19 mouse cellular contexts compared by ENCODE assay signal in genomic region chr1:34268520-34268919, GRCm38 (mm10).
DNase-seq lines count a peak whose midpoint lies in the region; ATAC-seq and TF ChIP-seq lines count a peak whose summit lies in the region.
"Had no signal": no experiment of that assay in that cellular context is flagged by ENCODE, and none has a peak within 500 bp of the region (broad histone marks: within the 10 kb centered on the region; RNA-seq: fewer than 3 reads in every experiment).

No protein-coding gene starts in this region.

- H3K9me3 ChIP-seq in lung, embryonic 16.5 days (ENCODE audit: control insufficient read depth, low read length): no peaks in the 10 kb centered on the region
- H3K9me3 ChIP-seq: embryonic facial prominence, embryonic 15.5 days; midbrain, embryonic 10.5 days; stomach, embryonic 15.5 days had no signal

- TF ChIP-seq CTCF in kidney, adult 2 months (conservative IDR thresholded peaks at IDR 0.05; ENCODE audit: insufficient read depth, insufficient read length, low read depth, low read length): no peak

- TF ChIP-seq POLR2A in kidney, adult 2 months (IDR thresholded peaks at IDR 0.05; ENCODE audit: low read depth, low read length): no peak

- H3K4me2 ChIP-seq in lung, embryonic 16.5 days (ENCODE audit: low read depth, low read length): no peak overlapping the region
- H3K4me2 ChIP-seq: embryonic facial prominence, embryonic 15.5 days; stomach, embryonic 15.5 days had no signal

- peaks cover 13% of the 10 kb centered on the region for H3K36me3 ChIP-seq in kidney, adult 2 months (ENCODE audit: control insufficient read depth, insufficient read depth, low read length)
- peaks cover 7% of the 10 kb centered on the region for H3K36me3 ChIP-seq in lung, embryonic 16.5 days (ENCODE audit: control insufficient read depth, insufficient read depth, low read length)

- peak; percentile 46 for DNase-seq in urinary bladder, postnatal 14 days (ENCODE audit: low spot score)
- no peak for DNase-seq in urinary bladder, postnatal 25 days (ENCODE audit: low spot score)
- DNase-seq in kidney, adult 2 months: peak; percentile 60
- DNase-seq in thymus, postnatal 4 days: no peak
- DNase-seq in spleen, postnatal 14 days (ENCODE audit: low spot score in 2 of 2): no peak
- DNase-seq in cerebellum, postnatal 14 days: no peak
- DNase-seq: adrenal gland, adult 2 months; cerebellum, postnatal 10 days; layer of hippocampus, adult 9-11 months; left cerebral cortex, postnatal 4 days had no signal

- ATAC-seq in lung, embryonic 16.5 days (ENCODE audit: low read depth): peak; percentile 91
- ATAC-seq: forebrain, embryonic 16.5 days; Patski had no signal

- H3K27ac ChIP-seq in kidney, adult 2 months (ENCODE audit: insufficient read depth, low read depth, low read length): no peak overlapping the region
- H3K27ac ChIP-seq in lung, embryonic 16.5 days (ENCODE audit: low read length): peak overlapping the region; percentile 30
- H3K27ac ChIP-seq: embryonic facial prominence, embryonic 15.5 days; liver, embryonic 14.5 days; midbrain, embryonic 10.5 days; stomach, embryonic 15.5 days had no signal

- H3K27me3 ChIP-seq in kidney, adult 2 months (replicated peaks; ENCODE audit: control insufficient read depth, insufficient read depth, low read length): no peaks in the 10 kb centered on the region
- H3K27me3 ChIP-seq in lung, embryonic 16.5 days (ENCODE audit: control insufficient read depth, insufficient read depth, low read depth, low read length): no peaks in the 10 kb centered on the region
- H3K27me3 ChIP-seq: CH12.LX; embryonic facial prominence, embryonic 15.5 days; Patski; stomach, embryonic 15.5 days had no signal

- H3K4me1 ChIP-seq in kidney, adult 2 months (ENCODE audit: control insufficient read depth, insufficient read depth, low read length): no peaks in the 10 kb centered on the region
- peaks cover 3% of the 10 kb centered on the region; the same call in 1 of the 2 replicates for H3K4me1 ChIP-seq in lung, embryonic 16.5 days (replicated peaks; ENCODE audit: control insufficient read depth, insufficient read depth, low read length)
- H3K4me1 ChIP-seq: embryonic facial prominence, embryonic 15.5 days; midbrain, embryonic 10.5 days; stomach, embryonic 15.5 days had no signal

- H3K4me3 ChIP-seq in kidney, adult 2 months (ENCODE audit: insufficient read depth, low read depth, low read length): no peak overlapping the region
- no peak overlapping the region for H3K4me3 ChIP-seq in lung, embryonic 16.5 days (ENCODE audit: low read length)
- H3K4me3 ChIP-seq: embryonic facial prominence, embryonic 15.5 days; midbrain, embryonic 10.5 days; myocyte; stomach, embryonic 15.5 days had no signal

- H3K9ac ChIP-seq in lung, embryonic 16.5 days (ENCODE audit: low read length): no peak overlapping the region
- H3K9ac ChIP-seq: embryonic facial prominence, embryonic 15.5 days; liver, embryonic 14.5 days; stomach, embryonic 15.5 days had no signal

- WGBS in kidney, adult 2 months: 69% methylated on average over 13 of the region's 13 CpGs
- 59% methylated on average over 13 of the region's 13 CpGs for WGBS in lung, embryonic 16.5 days

Comparison
In these comparisons a context has a peak if more than half of its experiments do, and no peak if none do; other contexts are left out.
1. DNase-seq: peak in urinary bladder, postnatal 14 days (single experiment) and kidney, adult 2 months (single experiment); none in urinary bladder, postnatal 25 days (single experiment), thymus, postnatal 4 days (single experiment), spleen, postnatal 14 days (0 of 2) and cerebellum, postnatal 14 days (0 of 2).